ENCODE assay signal across 11 mouse cellular contexts in genomic region chr5:132329171-132329936, GRCm38 (mm10).
A peak's percentile ranks its signal among the peaks of the same experiment; 100 is the strongest.
DNase-seq lines count a peak whose midpoint lies in the region; ATAC-seq and TF ChIP-seq lines count a peak whose summit lies in the region.
"Had no signal": no experiment of that assay in that cellular context is flagged by ENCODE, and none has a peak within 500 bp of the region (broad histone marks: within the 10 kb centered on the region; RNA-seq: fewer than 3 reads in every experiment).

No protein-coding gene starts in this region.

- no peak overlapping the region for H3K27ac ChIP-seq in hindbrain, postnatal 0 days
- H3K27ac ChIP-seq in hindbrain, embryonic 13.5 days, result no peak overlapping the region
- peak overlapping the region; percentile 18; the same call in 1 of the 2 replicates for H3K27ac ChIP-seq in lung, embryonic 16.5 days (ENCODE audit: low read length)
- H3K27ac ChIP-seq: left cerebral cortex, adult 2 months; midbrain, embryonic 13.5 days had no signal

- H3K36me3 ChIP-seq in hindbrain, postnatal 0 days (ENCODE audit: insufficient read depth, low read length), result no peaks in the 10 kb centered on the region
- no peaks in the 10 kb centered on the region for H3K36me3 ChIP-seq in hindbrain, embryonic 13.5 days
- no peaks in the 10 kb centered on the region for H3K36me3 ChIP-seq in lung, embryonic 16.5 days (ENCODE audit: control insufficient read depth, insufficient read depth, low read length)
- H3K36me3 ChIP-seq: midbrain, embryonic 13.5 days had no signal

- no peak for ATAC-seq in hindbrain, postnatal 0 days
- ATAC-seq in hindbrain, embryonic 13.5 days (ENCODE audit: low FRiP score), result no peak
- ATAC-seq in lung, embryonic 16.5 days (ENCODE audit: low read depth), result peak; percentile 96
- no peak for ATAC-seq in activated CD4-positive, CD25-positive, alpha-beta regulatory T cell, adult 4 months
- ATAC-seq: midbrain, embryonic 13.5 days had no signal

- 66% methylated on average over 3 of the region's 3 CpGs for WGBS in hindbrain, postnatal 0 days
- 77% methylated on average over 3 of the region's 3 CpGs for WGBS in hindbrain, embryonic 13.5 days
- 48% methylated on average over 3 of the region's 3 CpGs for WGBS in lung, embryonic 16.5 days

- peak; percentile 50 for TF ChIP-seq CTCF in hindbrain, postnatal 0 days (IDR thresholded peaks at IDR 0.05; ENCODE audit: low read depth)

- peaks cover 5% of the 10 kb centered on the region for H3K4me1 ChIP-seq in hindbrain, postnatal 0 days (ENCODE audit: insufficient read depth, low read length)
- peaks cover 42% of the 10 kb centered on the region for H3K4me1 ChIP-seq in hindbrain, embryonic 13.5 days (replicated peaks)
- H3K4me1 ChIP-seq in lung, embryonic 16.5 days (replicated peaks; ENCODE audit: control insufficient read depth, insufficient read depth, low read length), result peaks cover 23% of the 10 kb centered on the region

- no peaks in the 10 kb centered on the region for H3K27me3 ChIP-seq in hindbrain, postnatal 0 days (ENCODE audit: insufficient read depth, low read length)
- H3K27me3 ChIP-seq in hindbrain, embryonic 13.5 days, result no peaks in the 10 kb centered on the region
- no peaks in the 10 kb centered on the region for H3K27me3 ChIP-seq in lung, embryonic 16.5 days (ENCODE audit: control insufficient read depth, insufficient read depth, low read depth, low read length)
- H3K27me3 ChIP-seq: midbrain, embryonic 13.5 days had no signal

- peak; percentile 40 for DNase-seq in hindbrain, postnatal 0 days (ENCODE audit: low spot score)
- peak; percentile 9 for DNase-seq in NIH3T3 (ENCODE audit: low read depth)
- peak; percentile 17 to 42 for DNase-seq in adrenal gland, postnatal 36 days
- DNase-seq in thymus, adult 18-20 months, result no peak
- DNase-seq in layer of hippocampus, adult 8-10 months (ENCODE audit: low spot score in 2 of 2), result no peak
- DNase-seq: cerebellum, adult 2 months had no signal

- no peak overlapping the region for H3K4me2 ChIP-seq in hindbrain, postnatal 0 days (ENCODE audit: low read depth, low read length)
- H3K4me2 ChIP-seq in hindbrain, embryonic 13.5 days, result no peak overlapping the region
- H3K4me2 ChIP-seq in lung, embryonic 16.5 days (ENCODE audit: low read depth, low read length), result no peak overlapping the region
- H3K4me2 ChIP-seq: midbrain, embryonic 13.5 days had no signal

- no peak overlapping the region for H3K9ac ChIP-seq in hindbrain, postnatal 0 days (replicated peaks; ENCODE audit: low read length)
- H3K9ac ChIP-seq in hindbrain, embryonic 13.5 days, result no peak overlapping the region
- H3K9ac ChIP-seq in lung, embryonic 16.5 days (ENCODE audit: low read length), result no peak overlapping the region
- H3K9ac ChIP-seq: midbrain, embryonic 13.5 days had no signal

- no peak overlapping the region for H3K4me3 ChIP-seq in hindbrain, postnatal 0 days (ENCODE audit: low read length)
- H3K4me3 ChIP-seq in hindbrain, embryonic 13.5 days, result no peak overlapping the region
- H3K4me3 ChIP-seq in lung, embryonic 16.5 days (ENCODE audit: low read length), result no peak overlapping the region
- H3K4me3 ChIP-seq: left cerebral cortex, adult 2 months; midbrain, embryonic 13.5 days had no signal

- H3K9me3 ChIP-seq in hindbrain, postnatal 0 days (ENCODE audit: low read length), result no peaks in the 10 kb centered on the region
- H3K9me3 ChIP-seq in hindbrain, embryonic 13.5 days, result no peaks in the 10 kb centered on the region
- H3K9me3 ChIP-seq in lung, embryonic 16.5 days (ENCODE audit: control insufficient read depth, low read length), result no peaks in the 10 kb centered on the region
- H3K9me3 ChIP-seq: midbrain, embryonic 13.5 days had no signal

Comparison
In these comparisons a context has a peak if more than half of its experiments do, and no peak if none do; other contexts are left out.
1. DNase-seq: peak in hindbrain, postnatal 0 days (single experiment), NIH3T3 (single experiment) and adrenal gland, postnatal 36 days (2 of 2); none in thymus, adult 18-20 months (0 of 2) and layer of hippocampus, adult 8-10 months (0 of 2).